Mouse (Mus musculus): Measurements from ENCODE around the gene Prkaca. TPM values are rescaled to one million over a fixed set of nuclear protein-coding genes. Genes with fewer than 3 reads are reported as not detected.

The Prkaca gene
- polyA plus RNA-seq, 1 experiment, result 101 TPM

DNA sequence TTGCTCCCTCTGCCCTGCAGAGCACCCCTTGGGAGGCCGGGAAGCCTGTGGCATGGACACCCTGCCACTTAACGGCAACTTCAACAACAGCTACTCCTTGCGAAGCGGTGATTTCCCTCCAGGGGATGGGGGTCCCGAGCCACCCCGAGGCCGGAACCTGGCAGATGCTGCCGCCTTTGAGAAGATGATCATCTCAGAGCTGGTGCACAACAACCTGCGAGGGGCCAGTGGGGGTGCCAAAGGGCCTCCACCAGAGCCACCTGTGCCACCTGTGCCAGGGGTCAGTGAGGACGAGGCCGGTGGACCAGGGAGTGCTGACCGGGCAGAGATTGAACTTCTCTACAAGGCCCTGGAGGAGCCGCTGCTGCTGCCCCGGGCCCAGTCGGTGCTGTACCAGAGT, 34.5 kb upstream of the Prkaca start:
- Histone ChIP-seq H3K4me3 (ENCODE audit: control insufficient read depth, low read depth, low read length) (no peak overlapping the region), H3K36me3 (ENCODE audit: control insufficient read depth, insufficient read depth, low read length) (no peaks in the 10 kb centered on the region), H3K27me3 (ENCODE audit: control insufficient read depth, insufficient read depth, low read length) (no peaks in the 10 kb centered on the region), H3K27ac (ENCODE audit: control insufficient read depth, insufficient read depth, low read depth, low read length) (no peak overlapping the region), H3K4me1 (ENCODE audit: control insufficient read depth, insufficient read depth, low read length) (no peaks in the 10 kb centered on the region; the same call in 1 of the 2 replicates)
- TF ChIP-seq POLR2A (IDR thresholded peaks at IDR 0.05; ENCODE audit: control insufficient read depth, low read depth, low read length) (no peak), CTCF (IDR thresholded peaks at IDR 0.05; ENCODE audit: control insufficient read depth, insufficient read depth, insufficient replicate concordance, low read depth, low read length) (no peak)

DNA sequence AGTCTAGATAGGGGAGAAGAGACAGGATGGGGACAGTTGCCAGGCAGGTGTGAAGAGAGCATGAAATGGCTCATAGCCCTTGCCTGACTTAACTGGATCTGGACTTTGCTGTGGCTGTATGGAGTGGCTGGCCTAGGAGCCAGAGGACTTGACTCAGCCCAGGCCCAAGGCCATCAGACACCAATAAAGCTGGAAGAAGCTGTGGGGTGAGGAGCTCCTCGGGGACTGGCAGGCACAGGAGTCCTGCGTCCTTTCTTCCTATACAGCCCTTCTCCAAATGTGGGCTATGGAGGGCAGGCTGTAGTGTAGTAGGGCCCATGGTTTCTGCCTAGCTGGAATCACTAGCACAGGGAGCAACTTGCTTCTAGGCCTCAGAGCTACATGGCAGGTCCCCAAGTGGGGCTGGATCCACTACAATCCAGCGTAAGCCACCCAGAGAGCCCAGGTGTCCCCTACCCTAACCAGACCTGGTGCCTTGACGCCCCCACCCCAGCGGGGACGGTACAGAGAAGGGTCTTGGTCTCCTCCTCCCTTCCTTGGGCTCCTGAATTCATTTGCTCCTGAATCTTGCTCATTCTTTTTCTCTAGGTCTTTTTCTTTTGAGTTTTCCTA, 31.6 kb upstream of the Prkaca start:
- no peaks in the 10 kb centered on the region for H3K27me3 ChIP-seq (ENCODE audit: control insufficient read depth, insufficient read depth, low read length)
- no peaks in the 10 kb centered on the region; the same call in 1 of the 2 replicates for H3K4me1 ChIP-seq (ENCODE audit: control insufficient read depth, insufficient read depth, low read length)
- H3K36me3 ChIP-seq (ENCODE audit: control insufficient read depth, insufficient read depth, low read length), result no peaks in the 10 kb centered on the region
- no peak for TF ChIP-seq CTCF (IDR thresholded peaks at IDR 0.05; ENCODE audit: control insufficient read depth, insufficient read depth, insufficient replicate concordance, low read depth, low read length)
- TF ChIP-seq POLR2A (IDR thresholded peaks at IDR 0.05; ENCODE audit: control insufficient read depth, low read depth, low read length), result no peak
- no peak overlapping the region for H3K4me3 ChIP-seq (ENCODE audit: control insufficient read depth, low read depth, low read length)
- no peak overlapping the region for H3K27ac ChIP-seq (ENCODE audit: control insufficient read depth, insufficient read depth, low read depth, low read length)

GRCm38 (mm10) chr8:83942446-83942845, 30.3 kb upstream of the Prkaca start:
- Histone ChIP-seq H3K27me3 (ENCODE audit: control insufficient read depth, insufficient read depth, low read length) (no peaks in the 10 kb centered on the region), H3K27ac (ENCODE audit: control insufficient read depth, insufficient read depth, low read depth, low read length) (no peak overlapping the region), H3K4me1 (ENCODE audit: control insufficient read depth, insufficient read depth, low read length) (no peaks in the 10 kb centered on the region; the same call in 1 of the 2 replicates), H3K36me3 (ENCODE audit: control insufficient read depth, insufficient read depth, low read length) (no peaks in the 10 kb centered on the region), H3K4me3 (ENCODE audit: control insufficient read depth, low read depth, low read length) (no peak overlapping the region)
- no peak for TF ChIP-seq CTCF (IDR thresholded peaks at IDR 0.05; ENCODE audit: control insufficient read depth, insufficient read depth, insufficient replicate concordance, low read depth, low read length)
- TF ChIP-seq POLR2A (IDR thresholded peaks at IDR 0.05; ENCODE audit: control insufficient read depth, low read depth, low read length), result no peak

- no peaks in the 10 kb centered on the region; the same call in 1 of the 2 replicates for H3K4me1 ChIP-seq (ENCODE audit: control insufficient read depth, insufficient read depth, low read length)
- no peak for TF ChIP-seq POLR2A (IDR thresholded peaks at IDR 0.05; ENCODE audit: control insufficient read depth, low read depth, low read length)
- TF ChIP-seq CTCF (IDR thresholded peaks at IDR 0.05; ENCODE audit: control insufficient read depth, insufficient read depth, insufficient replicate concordance, low read depth, low read length), result no peak
- peaks cover 2% of the 10 kb centered on the region for H3K36me3 ChIP-seq (ENCODE audit: control insufficient read depth, insufficient read depth, low read length)
- H3K27me3 ChIP-seq (ENCODE audit: control insufficient read depth, insufficient read depth, low read length), result no peaks in the 10 kb centered on the region
- H3K27ac ChIP-seq (ENCODE audit: control insufficient read depth, insufficient read depth, low read depth, low read length), result no peak overlapping the region
- no peak overlapping the region for H3K4me3 ChIP-seq (ENCODE audit: control insufficient read depth, low read depth, low read length)
Observed at GRCm38 (mm10) chr8:83945540-83945939, 27.3 kb upstream of the Prkaca start.

- Histone ChIP-seq H3K27me3 (ENCODE audit: control insufficient read depth, insufficient read depth, low read length) (no peaks in the 10 kb centered on the region), H3K36me3 (ENCODE audit: control insufficient read depth, insufficient read depth, low read length) (peaks cover 2% of the 10 kb centered on the region), H3K4me3 (ENCODE audit: control insufficient read depth, low read depth, low read length) (peak overlapping the region; percentile 98), H3K27ac (ENCODE audit: control insufficient read depth, insufficient read depth, low read depth, low read length) (peak overlapping the region; percentile 94), H3K4me1 (ENCODE audit: control insufficient read depth, insufficient read depth, low read length) (peaks cover 4% of the 10 kb centered on the region; the same call in 1 of the 2 replicates)
- TF ChIP-seq CTCF (IDR thresholded peaks at IDR 0.05; ENCODE audit: control insufficient read depth, insufficient read depth, insufficient replicate concordance, low read depth, low read length) (no peak), POLR2A (IDR thresholded peaks at IDR 0.05; ENCODE audit: control insufficient read depth, low read depth, low read length) (no peak)
Observed at GRCm38 (mm10) chr8:83954749-83955105, 18.1 kb upstream of the Prkaca start.

GRCm38 (mm10) chr8:83955106-83955957, 17.5 kb upstream of the Prkaca start, which contains the start of the genes Gm10644 and Asf1b:
Gm10644 (minus strand) TSS chr8:83955205.
Asf1b (plus strand) TSS chr8:83955507.
- Histone ChIP-seq H3K4me3 (ENCODE audit: control insufficient read depth, low read depth, low read length) (peak within 1 kb of the TSS; percentile 98), H3K4me1 (ENCODE audit: control insufficient read depth, insufficient read depth, low read length) (peaks cover 4% of the 10 kb centered on the region; the same call in 1 of the 2 replicates), H3K27ac (ENCODE audit: control insufficient read depth, insufficient read depth, low read depth, low read length) (peak within 1 kb of the TSS; percentile 99), H3K36me3 (ENCODE audit: control insufficient read depth, insufficient read depth, low read length) (peaks cover 2% of the 10 kb centered on the region), H3K27me3 (ENCODE audit: control insufficient read depth, insufficient read depth, low read length) (no peaks in the 10 kb centered on the region)
- TF ChIP-seq CTCF (IDR thresholded peaks at IDR 0.05; ENCODE audit: control insufficient read depth, insufficient read depth, insufficient replicate concordance, low read depth, low read length) (peak; percentile 76; the same call in 1 of the 2 replicates), POLR2A (IDR thresholded peaks at IDR 0.05; ENCODE audit: control insufficient read depth, low read depth, low read length) (peak; percentile 72)

GRCm38 (mm10) chr8:83955958-83956218, 16.9 kb upstream of the Prkaca start:
- H3K4me3 ChIP-seq (ENCODE audit: control insufficient read depth, low read depth, low read length), result peak overlapping the region; percentile 98
- H3K27ac ChIP-seq (ENCODE audit: control insufficient read depth, insufficient read depth, low read depth, low read length), result peak overlapping the region; percentile 99
- peaks cover 2% of the 10 kb centered on the region for H3K36me3 ChIP-seq (ENCODE audit: control insufficient read depth, insufficient read depth, low read length)
- H3K4me1 ChIP-seq (ENCODE audit: control insufficient read depth, insufficient read depth, low read length), result peaks cover 4% of the 10 kb centered on the region; the same call in 1 of the 2 replicates
- no peaks in the 10 kb centered on the region for H3K27me3 ChIP-seq (ENCODE audit: control insufficient read depth, insufficient read depth, low read length)
- TF ChIP-seq CTCF (IDR thresholded peaks at IDR 0.05; ENCODE audit: control insufficient read depth, insufficient read depth, insufficient replicate concordance, low read depth, low read length) (no peak), POLR2A (IDR thresholded peaks at IDR 0.05; ENCODE audit: control insufficient read depth, low read depth, low read length) (no peak)

Data from testis, adult 2 months (tissue).